Mouse (Mus musculus): ENCODE measurements at regions not wholly inside any gene's neighbourhood (a gene's known extent, or its start where the extent isn't known, plus 50 kb on each side); places are given as distances from the start of the nearest gene placed in this dataset.

- TF ChIP-seq CTCF (conservative IDR thresholded peaks at IDR 0.05; ENCODE audit: low read length) (no peak), POU5F1 (IDR thresholded peaks at IDR 0.05; ENCODE audit: borderline replicate concordance, low read length) (no peak)
Observed at GRCm38 (mm10) chr17:49305116-49305515, 123.0 kb upstream of the Mocs1 start.

Measured in E14TG2a.4 (cell line).